Mouse (Mus musculus) urinary bladder, adult 18-20 months (tissue): ENCODE results near the gene Gm3893.
"Not testable (repeated sequence)": the region's sequence is repeated elsewhere in the genome, so short reads cannot be mapped to it uniquely, and the experiment has no call there.

ENCODE experiments used
- DNase-seq, 2 experiments: peaks; one replicate each; pipeline ENCODE4 v3.0.0; 2022; ENCODE audit warnings: low spot score in 2 of 2, mixed read lengths in 2 of 2

The Gm3893 gene

GRCm38 (mm10) chr4:42090907-42091306, at the start of gene Gm3893:
Gene Gm3893, plus strand, starts transcription at chr4:42091207.
- not testable (repeated sequence) for DNase-seq

GRCm38 (mm10) chr4:42114517-42114916, 23.5 kb downstream of the Gm3893 start, which contains the start of gene Gm13304:
Gene Gm13304, plus strand, starts transcription at chr4:42114817.
- not testable (repeated sequence) for DNase-seq
